Mouse (Mus musculus) thymus, postnatal 10 days (tissue): ENCODE measurements around the gene AA986860.
A peak's percentile ranks its signal among the peaks of the same experiment; 100 is the strongest.

Source experiments
- DNase-seq, 2 experiments: peaks; one replicate each; pipeline ENCODE4 v3.0.0; 2021; ENCODE audit warnings: low spot score in 2 of 2

Gene AA986860

DNA sequence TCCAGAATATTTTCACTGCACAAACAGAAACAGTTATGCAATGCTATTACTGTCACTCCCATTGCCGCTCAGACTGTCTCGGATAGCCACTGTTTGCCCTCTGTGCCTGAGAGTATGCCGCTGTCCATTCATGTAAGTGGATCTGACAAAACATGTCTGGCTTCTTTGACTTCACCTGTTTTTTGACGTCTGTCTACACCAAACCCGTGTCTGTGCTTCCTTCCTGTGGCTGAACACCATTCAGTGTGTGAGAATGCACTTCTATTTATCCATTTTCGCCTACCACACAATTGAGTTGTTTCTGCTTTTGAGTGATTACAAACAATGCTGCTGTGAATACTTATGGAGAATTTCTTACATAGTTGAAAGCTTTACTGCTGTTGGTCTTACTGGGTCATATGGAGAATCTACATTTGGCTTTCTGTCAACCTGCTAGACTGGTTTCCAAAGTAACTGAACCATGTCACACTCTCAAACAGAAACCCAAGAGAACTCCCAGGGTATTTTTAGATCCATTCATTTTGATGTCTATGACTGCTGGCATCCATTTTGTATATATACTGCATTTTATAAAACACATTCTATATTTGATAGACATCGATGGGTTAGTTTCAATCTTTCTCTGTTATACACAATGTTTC lies 44.0 kb downstream of the AA986860 start:
- no peak for DNase-seq

GRCm38 (mm10) chr1:130776645-130777044 lies 44.9 kb downstream of the AA986860 start:
- no peak for DNase-seq

GRCm38 (mm10) chr1:130779867-130780266 lies 48.1 kb downstream of the AA986860 start:
- no peak for DNase-seq

DNA sequence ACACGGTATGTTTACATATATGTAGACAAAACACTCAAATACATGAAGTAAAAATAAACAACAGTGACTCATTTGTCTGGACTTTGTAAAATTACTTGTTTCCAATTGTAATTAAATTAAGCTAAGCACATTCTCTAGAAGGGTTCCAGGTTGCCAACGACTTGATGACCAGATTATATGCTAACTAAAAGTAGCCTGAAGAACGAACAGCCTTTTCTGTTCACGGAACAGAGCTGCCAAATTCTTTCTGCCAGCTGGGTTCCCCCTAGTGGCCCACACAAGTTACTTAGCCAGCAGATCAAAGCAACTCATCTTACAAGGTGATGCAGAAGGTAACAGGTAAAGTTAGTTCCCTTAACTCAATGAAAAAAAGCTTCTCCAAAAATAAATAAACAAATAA lies 52.3 kb downstream of the AA986860 start:
- peak in 1 of 2 experiments; percentile 43 for DNase-seq

- peak in 1 of 2 experiments; percentile 34 for DNase-seq
Observed at GRCm38 (mm10) chr1:130787001-130787400, 55.2 kb downstream of the AA986860 start.

DNA sequence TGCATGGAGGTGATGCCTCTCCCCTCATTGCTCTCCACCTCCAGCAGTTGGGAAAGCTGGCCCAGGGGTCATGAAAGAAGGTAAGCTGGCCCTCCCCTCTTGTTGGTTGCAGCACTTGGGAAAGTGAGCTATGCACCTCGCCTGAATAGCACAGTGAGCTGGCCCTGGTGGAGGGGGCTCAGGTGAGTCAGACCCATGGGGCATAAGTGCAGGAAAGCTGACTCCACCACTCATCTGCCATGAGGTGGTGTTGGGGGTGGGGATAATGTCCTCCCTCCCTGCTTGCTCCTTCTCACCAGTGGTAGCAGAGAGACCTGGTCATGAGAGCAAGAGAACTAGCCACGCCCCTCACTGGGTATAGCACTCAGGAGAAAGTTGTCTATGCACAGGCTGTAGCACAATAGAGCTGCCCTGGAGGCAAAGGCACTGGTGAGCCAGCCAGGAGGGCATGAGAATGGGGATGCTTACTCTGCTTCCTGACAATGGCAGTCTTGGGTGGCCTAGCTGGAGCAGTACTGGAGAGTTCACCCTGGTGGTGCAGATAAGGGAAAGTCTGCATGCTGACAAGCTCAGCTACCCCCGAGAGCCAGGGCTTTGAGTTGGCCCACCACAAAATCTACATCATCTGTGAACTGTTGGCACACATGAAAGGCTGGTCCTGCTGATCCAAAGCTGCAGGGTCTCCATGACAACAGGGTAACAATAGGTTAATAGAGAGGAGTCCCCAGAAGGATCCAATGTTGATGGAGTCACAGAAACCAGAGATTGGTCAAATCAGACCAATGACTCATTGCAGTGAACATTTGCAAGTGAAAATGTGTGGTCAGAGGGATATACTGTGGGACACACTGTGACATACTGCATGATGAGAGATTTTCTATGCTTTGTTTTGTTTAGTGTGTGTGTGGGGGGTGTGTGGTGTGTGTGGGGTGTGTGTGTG lies 58.0 kb downstream of the AA986860 start:
- DNase-seq: no peak
